Mouse (Mus musculus) telencephalon, adult 2 months (tissue): Measurements from ENCODE around the gene Synj1.

Experiments
- DNase-seq: peaks from one replicate; pipeline ENCODE4 v3.0.0-alpha.2; 2011; ENCODE audit warnings: low read depth, low spot score

The Synj1 gene

DNA sequence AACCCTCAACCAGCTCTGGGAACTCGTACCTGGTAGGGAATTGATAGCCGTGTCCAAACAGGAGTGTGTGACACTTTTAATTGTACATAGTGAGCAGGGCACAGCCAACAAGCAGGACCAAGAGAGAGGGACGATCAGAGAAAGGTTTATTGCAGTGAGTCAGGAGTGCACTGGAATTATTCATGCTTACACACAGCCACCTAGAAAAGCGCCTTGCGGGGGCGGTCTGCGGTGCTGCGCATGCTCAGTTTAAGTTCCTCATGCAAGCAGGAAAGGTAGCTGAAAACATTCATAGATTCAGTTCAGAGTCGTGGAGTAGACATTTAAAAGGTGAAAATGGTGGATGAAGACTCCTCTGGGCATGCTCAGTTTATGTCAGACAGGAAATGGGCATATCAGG, 120.4 kb downstream of the Synj1 start:
- DNase-seq, result peak; percentile 26
